Mouse (Mus musculus) frontal cortex, adult (tissue): ENCODE measurements at regions not wholly inside any gene's neighbourhood (a gene's known extent, or its start where the extent isn't known, plus 50 kb on each side); places are given as distances from the start of the nearest gene placed in this dataset.

ENCODE experiments used
- ATAC-seq: cut with Nextera tagmentation; 2 replicates; pipeline ENCODE4 v1.9.2; 2017; ENCODE audit warnings: mild to moderate bottlenecking, moderate library complexity, mixed read lengths; ENCODE audit not compliant: low TSS enrichment

DNA sequence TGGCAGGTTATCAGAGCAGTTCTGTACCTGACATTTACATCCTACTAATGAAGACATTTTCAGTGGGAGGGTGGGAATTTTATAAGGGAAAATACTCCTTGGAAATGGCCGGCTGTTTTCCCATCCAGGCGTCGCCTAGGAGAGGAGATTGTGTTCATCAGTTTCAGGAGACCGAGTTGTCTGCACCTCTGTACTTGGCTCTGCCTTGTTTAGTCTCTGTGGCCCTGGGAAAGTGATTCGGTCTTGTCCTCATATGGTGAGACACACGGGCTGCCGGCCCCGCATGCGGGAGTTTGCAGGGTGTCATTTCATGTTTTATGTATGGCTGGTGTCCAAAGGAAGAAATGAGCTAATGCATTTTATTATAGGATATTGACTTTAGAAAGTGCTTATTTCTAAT lies 287.9 kb downstream of the Cd109 start:
- no peak for ATAC-seq

DNA sequence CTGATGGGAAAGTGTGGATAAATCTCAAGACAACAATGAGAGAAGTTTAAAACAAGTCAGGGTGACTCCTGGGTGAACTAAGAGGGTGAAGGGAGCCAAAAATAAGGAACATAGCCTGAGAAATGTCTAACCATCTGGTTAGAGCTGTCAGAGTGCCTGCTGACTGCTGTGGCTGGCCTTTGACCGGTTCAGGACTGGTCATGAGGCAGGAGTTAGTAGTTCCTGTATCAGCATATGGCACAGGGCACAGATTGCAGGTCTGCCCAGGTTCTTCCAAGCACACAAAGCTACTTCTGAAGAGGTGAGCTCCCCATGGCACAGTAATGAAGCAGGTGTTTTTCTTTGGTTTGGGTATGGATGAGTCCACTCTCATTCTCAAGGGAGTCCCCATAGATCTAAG lies 302.0 kb downstream of the Cd109 start:
- no peak for ATAC-seq

DNA sequence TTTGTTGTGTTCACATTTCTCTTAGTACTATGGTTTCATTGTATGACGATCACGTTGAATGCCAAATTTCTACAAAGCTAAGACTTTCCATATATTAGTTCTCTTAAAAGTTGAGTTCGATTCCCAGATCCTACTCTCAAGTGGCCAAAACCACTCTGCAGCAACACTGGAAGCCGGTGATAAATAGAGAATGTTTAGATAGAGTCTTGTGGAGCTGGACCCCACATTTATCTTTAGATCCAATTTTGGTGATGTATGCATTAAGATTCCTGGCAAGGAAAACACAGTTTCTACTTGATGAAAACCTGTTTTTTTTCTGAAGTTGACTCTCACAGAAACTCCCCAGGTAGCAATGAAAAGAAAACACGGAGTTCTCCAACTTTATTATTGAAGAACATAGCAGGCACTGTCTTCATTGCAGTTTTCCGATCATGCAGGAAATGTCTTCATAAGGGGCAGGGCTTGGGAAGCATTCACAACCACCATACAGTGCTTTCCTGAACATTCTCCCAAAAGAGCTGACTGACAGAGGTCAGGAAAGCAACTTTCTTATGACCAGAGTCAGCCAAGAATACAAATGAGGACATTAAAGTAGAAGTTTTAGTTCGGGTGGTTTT lies 310.7 kb downstream of the Cd109 start:
- no peak for ATAC-seq

DNA sequence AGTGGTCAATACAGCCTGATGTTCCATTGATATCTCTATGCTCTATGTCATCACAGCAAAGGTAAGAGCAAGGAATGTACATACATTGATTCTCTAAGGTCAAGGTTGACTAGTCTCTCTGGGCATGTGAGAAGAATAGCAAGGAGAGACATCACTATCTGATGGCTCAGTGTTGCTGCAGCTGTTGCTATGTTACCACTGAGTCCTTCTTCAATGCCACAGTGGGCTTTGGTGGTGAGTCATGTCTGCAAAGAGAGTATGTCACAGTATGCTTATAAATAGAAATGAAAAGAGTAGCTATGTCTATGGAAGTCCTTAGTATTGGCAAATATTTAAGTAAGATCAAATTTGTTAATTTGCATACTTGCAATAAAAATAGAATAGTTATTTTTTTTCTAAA lies 326.3 kb downstream of the Cd109 start:
- ATAC-seq, result peak; percentile 93

DNA sequence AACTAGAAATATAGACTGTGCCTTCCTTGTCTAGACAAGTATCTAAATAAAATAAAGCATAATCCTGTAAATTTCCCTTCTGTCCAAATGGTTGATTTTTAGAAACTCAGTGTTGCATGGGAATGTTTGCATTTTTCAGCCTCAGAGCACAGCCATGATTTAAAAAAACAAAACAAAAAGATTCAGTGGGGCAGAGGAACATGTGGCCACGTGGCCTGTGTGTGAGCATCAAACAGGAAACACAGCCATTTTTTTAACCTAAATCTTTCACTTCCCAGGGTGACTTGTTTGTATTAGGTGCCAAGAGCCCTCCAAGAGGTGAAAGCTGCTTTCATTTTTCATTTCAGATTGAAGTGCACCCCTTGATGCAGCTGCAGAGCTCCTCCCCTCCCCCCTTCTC lies 349.5 kb downstream of the Cd109 start:
- ATAC-seq, result no peak

DNA sequence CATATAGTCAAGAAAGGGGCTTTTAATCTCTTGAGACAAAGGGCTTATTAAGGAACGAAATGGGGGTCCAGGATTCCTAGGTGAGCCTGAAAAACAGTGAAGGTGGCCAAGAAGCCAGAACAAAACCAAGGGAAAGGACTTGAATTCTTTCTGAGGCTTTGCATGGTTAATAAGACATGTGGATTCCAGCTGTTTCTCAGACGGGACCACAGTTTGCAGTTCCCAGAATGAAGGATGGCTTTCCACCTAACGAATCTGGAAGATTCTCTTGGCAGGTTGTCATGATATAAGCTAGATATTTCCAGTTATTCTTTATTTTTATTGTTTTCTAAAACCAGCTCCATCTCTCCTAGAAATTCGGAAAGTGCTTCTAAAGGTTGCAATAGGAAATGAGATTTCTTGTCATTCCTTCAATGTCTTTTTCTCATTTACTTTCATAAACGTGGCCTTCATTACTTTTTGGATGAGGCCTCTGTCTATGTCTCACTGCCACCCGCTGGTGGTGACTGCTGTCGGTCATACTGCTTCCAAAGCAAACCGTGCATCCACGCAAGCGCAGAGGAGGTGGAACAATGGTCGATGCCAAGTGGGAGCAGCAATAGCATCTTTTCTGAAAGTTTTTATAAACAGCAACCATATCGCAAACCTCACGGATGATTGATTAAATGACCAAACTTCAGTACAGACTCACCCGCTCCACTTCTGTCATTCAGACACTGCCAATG lies 350.0 kb downstream of the Cd109 start:
- ATAC-seq, result no peak

DNA sequence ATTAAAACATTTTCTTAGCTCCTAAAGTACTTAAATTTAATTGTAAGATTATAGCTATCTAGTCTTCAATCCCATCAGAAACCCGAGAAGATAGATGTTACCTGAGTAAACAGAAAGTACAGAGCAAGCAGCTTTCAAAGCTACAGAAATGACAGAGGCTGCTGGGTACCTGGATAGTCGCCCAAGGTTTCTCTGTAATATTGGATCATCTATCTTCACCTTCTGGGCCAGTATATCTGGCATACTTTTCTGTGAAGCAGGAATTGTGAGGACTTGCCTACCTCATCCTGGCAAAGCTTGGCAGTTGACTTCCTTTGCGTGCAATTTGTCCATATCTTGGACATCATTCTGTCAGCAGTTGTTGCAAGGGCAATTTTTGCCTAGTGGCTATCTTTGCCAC lies 356.4 kb downstream of the Cd109 start:
- no peak for ATAC-seq

DNA sequence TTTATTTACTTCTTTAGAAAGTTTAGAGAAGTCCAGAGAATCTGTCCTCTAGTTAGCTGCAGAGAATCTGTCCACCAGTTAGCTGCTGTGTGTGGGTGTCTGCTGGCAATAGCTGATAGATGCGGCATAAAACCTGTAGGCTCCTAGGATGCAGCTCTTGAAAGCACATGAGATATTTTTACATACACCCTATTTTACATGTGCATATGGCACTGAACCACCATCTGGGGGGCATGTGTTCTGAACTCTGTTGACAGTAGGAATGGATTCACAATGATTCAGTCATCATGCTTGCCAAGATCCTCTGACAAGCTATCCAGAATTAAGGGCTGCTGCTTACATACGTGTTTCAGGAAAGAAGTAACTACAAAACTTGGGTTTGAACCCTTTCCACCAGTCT lies 368.4 kb downstream of the Cd109 start:
- peak; percentile 82 for ATAC-seq

DNA sequence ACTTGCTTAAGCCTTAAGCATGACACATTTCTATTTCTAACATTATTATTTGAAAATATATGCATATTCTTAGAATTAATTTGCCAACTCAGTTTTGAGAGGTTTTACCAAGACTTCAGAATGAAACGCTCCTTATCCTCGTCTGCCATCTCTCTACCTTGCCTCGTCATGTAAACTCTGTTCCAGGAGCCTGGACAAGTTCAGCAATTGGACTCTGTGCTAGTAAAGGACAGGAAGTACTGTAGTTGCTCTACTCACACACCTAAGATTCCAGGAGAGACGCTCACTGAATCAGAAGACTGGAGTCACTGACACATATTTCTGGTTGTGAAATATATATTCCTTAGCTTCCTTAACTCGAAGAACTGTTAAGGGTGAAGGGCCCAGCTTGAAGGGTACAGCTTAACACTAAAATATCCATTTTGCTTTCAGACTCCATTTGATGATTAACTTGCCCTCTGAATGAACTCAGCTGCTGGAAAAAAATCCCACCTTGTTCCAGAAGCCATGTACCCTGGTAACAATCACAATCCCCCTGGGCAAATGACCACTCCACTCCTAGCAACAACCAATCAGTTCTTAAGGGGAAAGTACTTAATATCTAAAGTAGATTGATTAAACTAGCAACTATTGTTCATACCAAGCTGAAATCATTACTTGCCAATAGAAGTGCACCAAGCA lies 370.0 kb downstream of the Cd109 start:
- ATAC-seq, result no peak

GRCm38 (mm10) chr9:78991310-78991709 lies 376.0 kb downstream of the Cd109 start:
- ATAC-seq, result no peak

DNA sequence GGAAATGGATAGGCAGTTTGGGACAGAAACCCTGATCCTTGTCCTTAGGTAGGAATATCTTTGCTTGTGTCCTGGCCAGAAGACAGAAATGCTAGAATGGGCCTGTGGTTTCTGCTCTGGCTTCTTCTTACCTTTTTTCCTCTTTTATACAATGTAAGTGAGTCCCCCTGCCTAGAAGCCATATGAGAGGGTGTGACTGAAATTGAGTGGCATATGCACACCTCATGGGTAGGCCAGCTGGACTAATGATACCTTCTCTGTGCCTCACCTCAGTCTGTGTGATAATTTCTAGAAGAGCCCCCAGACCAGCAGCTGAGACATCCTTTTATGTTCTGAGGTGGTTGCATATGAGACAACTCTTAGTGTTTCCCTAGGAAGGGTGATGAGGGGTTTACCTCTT lies 385.7 kb downstream of the Cd109 start:
- no peak for ATAC-seq

DNA sequence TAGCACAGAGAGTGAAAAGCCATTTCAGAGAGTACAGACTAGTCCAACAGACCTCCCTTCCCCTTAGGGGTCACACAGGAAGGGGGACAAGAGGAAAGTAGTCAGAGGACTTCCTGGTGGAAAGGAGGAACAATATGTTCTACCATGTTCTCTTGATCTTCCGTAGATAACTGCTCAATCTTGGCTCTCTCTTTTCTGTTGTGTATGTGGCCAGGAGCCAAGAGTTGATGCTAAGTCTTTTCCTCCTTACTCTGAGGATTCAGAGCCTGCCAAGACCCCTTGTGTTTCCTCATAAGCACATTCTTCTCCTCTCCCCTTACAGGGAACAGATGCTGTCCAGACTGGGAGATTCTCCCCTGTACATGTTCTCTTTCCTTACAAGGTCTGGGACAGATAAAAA lies 386.6 kb downstream of the Cd109 start:
- no peak for ATAC-seq

DNA sequence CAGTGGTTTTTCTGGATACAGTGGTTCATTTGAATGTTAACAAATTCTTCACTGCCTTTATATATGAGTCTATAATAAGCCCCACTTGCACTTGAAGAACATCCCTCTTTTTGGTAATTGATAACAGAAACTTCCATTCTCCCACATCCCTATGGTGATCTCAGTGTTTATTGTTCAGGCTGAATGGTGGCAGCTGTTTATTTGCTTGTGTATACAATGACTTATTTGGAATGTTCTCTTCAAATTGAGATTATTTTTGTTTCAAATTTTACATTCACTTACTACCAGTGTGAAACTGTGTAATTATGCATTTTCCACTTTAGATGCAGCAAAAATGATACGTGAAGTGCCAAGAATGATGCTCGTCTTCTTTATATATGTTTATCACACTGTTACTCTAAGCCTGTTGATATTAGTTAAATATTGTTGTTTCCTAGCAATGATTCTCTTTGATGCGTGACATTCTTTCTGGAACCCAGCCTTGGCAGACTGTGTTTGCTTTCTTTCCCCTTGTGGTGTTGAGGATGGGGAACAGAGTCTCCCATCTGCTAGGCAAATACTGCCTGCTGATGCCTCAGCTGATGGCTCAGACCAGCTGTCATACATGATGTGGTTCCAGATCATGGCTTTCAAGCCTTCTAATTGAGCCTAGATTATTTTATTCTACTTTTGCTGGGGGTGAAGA lies 389.1 kb downstream of the Cd109 start:
- no peak for ATAC-seq

- no peak for ATAC-seq
These were observed 406.9 kb downstream of the Cd109 start for GRCm38 (mm10) chr9:79022291-79022690.

GRCm38 (mm10) chr9:79028234-79028633 lies 412.9 kb downstream of the Cd109 start:
- no peak for ATAC-seq

GRCm38 (mm10) chr9:79029456-79029855 lies 414.1 kb downstream of the Cd109 start:
- no peak for ATAC-seq

GRCm38 (mm10) chr9:79035677-79036076 lies 420.3 kb downstream of the Cd109 start:
- ATAC-seq, result no peak

- no peak for ATAC-seq
These were observed 421.7 kb downstream of the Cd109 start for GRCm38 (mm10) chr9:79037054-79037453.

DNA sequence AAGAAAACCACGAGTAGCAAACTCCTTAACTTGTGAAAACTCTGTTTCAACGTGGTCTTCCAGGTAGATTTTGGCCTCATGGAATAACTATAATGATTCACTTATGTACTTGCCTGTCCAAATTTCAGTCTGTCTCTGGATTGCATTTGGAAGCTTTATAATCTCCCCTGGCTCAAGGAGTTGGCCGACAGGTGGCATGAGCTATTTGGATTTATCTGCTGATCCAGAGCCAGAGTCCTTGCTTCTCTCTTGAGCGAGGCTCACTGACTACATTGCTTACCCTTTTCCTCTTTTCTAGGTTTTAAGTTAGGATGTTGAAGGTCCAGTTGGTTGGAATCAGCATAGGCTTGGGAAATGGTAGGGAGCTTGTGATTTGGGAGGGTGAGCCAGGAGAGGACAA lies 423.6 kb downstream of the Cd109 start:
- no peak for ATAC-seq

GRCm38 (mm10) chr9:79044344-79044743 lies 429.0 kb downstream of the Cd109 start:
- ATAC-seq, result no peak

DNA sequence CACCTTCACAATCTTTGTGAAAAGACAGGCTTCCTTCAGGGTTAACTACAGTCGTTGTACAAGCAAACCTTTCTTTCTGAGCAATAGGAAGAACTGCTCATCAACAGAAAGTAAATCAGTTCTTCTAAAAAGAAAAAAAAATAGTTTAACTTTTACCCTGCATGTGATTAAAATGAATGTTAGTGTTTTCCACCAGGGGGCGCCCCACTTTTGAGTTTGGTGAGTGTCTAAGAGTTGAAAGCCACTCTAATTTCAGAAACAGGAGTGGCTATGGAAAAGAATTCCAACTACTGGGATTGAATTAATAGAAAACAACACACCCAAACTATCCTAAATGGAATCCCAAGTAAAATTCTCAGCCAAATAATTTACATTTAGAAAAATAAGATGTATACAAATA lies 430.0 kb downstream of the Cd109 start:
- no peak for ATAC-seq

- no peak for ATAC-seq
These were observed 456.6 kb downstream of the Cd109 start for GRCm38 (mm10) chr9:79071961-79072360.

DNA sequence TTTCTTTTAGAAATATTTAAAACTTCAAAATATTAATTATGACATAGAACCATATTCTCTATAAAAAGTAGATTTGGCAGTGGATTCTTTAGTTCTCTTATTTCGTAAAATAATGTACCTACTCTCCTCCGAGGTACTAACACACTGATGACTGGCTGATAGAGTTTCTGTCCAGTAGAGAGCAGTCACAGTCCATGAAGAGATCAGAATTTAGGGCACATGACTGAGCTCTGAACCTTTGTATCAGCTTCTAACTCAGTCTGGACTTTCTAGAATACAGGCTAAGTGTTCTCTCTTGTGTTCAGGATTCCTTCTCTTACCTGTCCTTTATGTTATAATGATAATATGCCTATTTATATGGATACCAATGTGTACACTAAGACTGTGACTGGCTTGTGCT lies 494.3 kb downstream of the Cd109 start:
- ATAC-seq, result peak; percentile 73; the same call in 1 of the 2 replicates
